Mouse (Mus musculus) NIH3T3 (cell line): ENCODE results near the gene Gm364.

Experiments
- DNase-seq: peaks from one replicate; pipeline ENCODE4 v3.0.0-alpha.2; 2012; ENCODE audit warnings: low read depth

The Gm364 gene

GRCm38 (mm10) chrX:57408769-57409168 lies at the start of gene Gm364:
Gene Gm364, plus strand, starts transcription at chrX:57409154.
- DNase-seq = no peak

GRCm38 (mm10) chrX:57359316-57359715 lies 49.6 kb upstream of the Gm364 start:
- DNase-seq = no peak

DNA sequence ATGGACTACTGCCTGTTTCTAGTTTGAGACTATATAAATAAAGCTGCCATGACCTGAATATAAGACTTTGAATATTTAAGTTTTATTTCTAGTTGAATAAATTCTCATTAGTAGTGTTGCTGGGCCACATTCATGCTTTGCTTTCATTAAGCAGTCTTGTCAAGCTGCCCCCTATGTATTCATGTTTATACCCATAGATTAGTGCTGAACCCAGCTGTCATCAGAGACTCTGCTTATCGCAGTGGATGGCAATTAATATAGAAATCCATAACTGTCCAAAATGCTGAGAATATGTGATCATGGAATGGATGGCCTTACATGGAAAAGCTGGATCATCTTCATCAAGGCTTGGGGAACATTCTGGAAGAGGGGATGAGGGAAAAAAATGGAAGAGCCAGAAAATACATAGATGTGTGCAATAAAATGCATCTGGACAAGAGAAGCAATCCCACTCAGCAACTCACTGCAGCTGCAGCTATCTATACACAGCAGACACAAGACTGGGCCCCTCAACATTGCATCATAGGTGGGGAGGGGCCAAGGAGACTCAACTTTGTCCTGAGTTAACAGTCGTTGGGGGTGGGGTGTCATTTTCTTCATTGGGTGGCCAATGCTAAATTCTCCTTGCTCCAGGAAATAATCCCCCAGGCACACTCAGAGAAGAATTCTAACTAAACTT lies 43.9 kb upstream of the Gm364 start:
- no peak for DNase-seq

- DNase-seq = no peak
These were observed 36.0 kb upstream of the Gm364 start for GRCm38 (mm10) chrX:57372965-57373364.

DNA sequence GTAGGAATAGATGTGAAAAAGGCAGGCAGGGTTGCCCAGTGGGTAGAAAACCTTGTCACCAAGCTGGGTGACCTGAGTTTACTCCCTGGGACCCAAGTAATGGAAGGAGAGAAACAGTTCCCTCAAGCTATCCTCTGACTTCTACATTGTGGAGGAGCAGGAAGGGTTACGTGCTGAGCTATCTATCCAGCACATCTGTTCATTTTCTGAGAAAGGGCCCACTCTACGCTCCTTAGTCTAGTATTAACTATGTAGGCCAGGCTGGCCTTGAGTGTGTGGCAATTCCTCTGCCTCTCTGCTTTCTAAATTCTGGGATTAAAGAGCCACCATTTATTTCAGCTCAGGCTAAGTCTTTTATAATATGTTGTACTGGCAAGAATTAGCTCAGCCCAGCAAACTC lies 35.4 kb upstream of the Gm364 start:
- DNase-seq = no peak

DNA sequence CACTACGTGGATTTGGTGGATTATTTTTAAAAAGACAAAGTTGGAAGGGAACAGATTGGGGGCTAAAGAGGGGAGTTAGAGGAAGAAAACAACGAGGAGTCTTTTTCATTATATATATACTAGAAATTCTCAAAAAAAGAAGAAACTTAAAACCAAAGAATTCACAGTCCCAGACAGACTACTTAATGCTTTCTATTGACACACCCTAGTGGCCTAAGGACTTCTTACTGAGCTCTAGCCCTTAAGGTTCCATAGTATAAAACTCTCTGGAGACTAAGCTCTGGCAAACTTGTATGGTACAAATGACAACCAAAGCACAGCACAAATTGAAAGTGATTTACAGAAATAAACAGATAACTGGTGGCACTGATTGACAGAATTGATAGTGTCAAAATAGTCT lies 34.9 kb upstream of the Gm364 start:
- no peak for DNase-seq

DNA sequence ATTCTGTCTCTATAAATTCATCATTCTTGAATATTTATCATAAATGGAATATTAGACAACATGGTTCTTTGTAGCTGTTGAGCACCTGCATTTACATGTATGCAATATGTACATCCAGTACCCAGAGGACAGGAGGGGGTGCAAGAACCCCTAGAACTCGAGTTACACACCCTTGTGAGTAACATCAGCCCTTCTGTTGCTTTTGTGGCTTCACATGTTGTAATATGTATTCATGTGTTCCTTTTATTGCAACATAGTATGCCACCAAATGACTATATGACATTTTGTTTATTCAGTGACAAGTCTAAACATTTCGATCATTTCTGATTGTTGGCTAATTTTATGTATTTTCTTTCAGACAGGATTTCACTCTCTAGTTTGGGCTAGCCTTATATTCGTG lies 31.9 kb upstream of the Gm364 start:
- DNase-seq = no peak

DNA sequence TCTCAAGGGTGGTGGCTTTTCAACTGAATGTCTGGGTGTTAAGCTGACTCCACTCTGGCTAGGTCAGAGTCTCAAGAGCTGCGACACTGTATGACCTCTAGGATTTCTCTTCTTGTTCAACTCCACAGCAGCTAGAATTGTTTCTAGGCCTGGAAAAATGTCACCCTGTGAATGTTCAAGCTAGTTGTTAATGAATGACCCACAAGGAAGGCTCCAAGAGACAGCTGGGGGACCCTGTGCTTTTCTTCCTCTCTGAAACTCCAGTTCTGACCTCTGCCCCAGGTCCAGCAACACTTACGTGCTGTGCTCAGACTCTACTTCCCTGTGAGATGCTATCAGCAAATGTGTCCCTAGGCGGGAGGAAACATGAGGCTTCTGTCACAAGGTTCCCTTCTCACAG lies 30.4 kb upstream of the Gm364 start:
- DNase-seq = no peak

DNA sequence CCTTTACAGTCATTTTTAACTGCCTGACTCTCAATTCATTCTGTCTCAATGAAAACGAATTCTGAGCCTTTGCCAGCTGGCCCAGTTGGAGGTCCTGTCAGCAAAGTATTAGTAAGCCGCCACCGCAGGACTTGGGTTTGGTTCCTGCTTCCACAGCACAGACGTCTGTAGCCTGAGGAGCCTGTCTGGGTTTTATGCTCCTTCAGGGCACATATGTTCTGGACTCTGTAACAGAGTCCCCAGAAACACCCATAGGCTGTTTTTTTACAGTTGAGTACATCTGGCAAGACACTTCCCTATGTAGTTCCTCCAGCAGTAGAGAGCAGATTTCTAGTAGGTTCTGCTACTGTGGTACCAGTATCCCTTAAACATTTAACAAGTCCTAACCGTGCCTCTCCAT lies 28.0 kb upstream of the Gm364 start:
- DNase-seq = no peak

DNA sequence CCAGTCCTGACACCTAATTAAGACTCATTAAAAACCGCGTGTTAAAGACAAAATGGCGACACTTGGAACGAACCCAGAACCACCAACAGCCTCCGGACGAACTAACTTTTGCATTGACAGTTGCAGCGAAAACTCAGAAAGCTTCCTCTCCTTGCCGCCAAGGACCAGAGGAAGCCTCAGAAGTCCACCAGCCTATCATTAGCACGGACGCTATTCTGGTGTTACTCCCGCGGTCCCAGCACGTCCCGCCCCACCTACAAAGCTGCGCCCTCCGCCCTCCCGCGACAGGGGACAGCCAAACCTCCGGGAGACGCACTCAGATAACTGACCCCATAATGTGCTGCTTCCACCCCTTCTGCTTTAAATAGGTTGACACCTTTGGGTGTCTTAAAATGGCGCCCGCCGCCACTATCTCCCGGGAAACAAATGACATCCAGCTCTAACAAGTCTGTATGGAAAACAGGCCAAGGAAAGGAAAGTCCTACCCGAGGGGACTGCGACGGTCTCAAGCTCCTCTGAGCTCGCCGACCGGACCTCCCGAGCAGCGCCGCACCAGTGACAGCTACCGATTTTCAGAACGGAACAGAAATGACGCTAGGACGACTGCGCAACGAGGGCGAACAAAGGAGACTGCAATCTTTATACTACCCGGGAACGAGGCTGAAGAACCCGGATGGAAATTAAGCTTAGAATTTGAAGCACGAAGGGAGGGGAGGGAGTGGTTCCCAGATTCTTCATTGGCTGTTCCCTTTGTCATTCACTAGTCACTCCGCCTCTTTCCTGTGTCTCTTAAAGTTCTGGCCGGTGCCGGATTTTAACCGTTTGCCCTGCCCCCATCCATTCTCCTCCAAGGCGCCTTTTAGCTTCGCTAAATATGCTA lies 16.3 kb upstream of the Gm364 start, which contains the start of gene Rbmx:
Rbmx (minus strand) TSS at position 670 of the 880 bp plus-strand sequence.
- DNase-seq = peak; percentile 93

GRCm38 (mm10) chrX:57393412-57393811 lies 15.5 kb upstream of the Gm364 start:
- DNase-seq = peak; percentile 11

GRCm38 (mm10) chrX:57401388-57401787 lies 7.6 kb upstream of the Gm364 start:
- no peak for DNase-seq

DNA sequence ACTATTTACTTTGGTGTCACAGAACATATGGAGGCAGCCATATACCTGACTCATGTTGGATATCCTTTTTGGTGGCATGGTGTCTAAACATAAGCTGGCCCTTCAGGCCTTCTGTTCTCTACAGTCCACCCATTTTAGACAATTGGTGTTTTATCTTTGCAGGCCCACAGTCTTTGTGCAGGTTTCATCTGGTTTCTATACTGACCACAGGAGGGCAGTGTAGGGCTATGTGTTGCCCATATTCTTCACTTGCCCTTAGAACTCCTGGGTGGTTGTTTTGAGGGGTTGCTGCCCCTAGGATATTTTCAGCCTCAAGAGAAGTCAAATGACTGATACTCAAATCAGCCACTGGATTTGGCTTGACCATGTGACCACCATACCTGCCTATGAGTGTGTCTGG lies 5.3 kb upstream of the Gm364 start:
- DNase-seq = peak; percentile 26

DNA sequence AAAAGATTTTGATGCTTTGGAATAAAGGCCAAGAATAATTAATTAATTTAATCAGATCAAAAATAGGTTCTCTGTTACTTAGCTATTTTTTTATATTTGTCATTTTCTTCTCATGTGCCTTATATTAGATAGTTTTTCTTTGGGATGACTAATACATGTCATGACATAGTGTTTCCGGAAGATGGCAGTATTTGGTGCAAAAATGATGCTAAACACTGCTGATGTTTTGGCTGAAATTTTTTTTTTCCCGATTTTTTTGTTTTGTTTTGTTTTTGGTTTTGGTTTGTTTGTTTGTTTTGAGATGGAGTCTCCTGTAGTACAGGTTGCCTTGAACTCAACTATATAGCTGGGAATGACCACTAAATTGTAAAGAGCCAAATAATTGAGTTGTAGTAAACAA lies 22.7 kb downstream of the Gm364 start:
- peak; percentile 49 for DNase-seq

DNA sequence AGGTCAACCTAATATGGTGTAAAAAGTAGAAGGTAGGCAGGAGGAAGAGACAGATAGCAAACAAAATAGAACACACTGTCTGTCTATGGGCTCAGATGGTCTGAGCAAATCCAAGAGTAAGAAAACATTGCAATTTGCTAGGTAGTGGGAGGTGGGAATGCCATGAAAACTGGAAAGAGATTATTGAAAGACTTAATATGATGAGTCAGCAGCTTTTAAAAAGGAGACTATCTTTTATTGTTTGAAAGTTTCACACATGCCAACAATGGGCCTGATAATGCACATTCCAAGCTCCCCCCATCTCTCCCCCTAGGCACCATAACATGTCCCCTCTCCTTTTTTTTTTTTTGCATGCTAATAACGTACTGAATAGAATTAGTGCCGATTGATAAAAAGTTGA lies 24.9 kb downstream of the Gm364 start:
- DNase-seq = no peak

- no peak for DNase-seq
These were observed 94.7 kb downstream of the Gm364 start, which contains the start of gene Gpr101 for GRCm38 (mm10) chrX:57503634-57504033. Gene Gpr101, minus strand, starts transcription at chrX:57503757.

GRCm38 (mm10) chrX:57506247-57506646 lies 97.3 kb downstream of the Gm364 start:
- no peak for DNase-seq

DNA sequence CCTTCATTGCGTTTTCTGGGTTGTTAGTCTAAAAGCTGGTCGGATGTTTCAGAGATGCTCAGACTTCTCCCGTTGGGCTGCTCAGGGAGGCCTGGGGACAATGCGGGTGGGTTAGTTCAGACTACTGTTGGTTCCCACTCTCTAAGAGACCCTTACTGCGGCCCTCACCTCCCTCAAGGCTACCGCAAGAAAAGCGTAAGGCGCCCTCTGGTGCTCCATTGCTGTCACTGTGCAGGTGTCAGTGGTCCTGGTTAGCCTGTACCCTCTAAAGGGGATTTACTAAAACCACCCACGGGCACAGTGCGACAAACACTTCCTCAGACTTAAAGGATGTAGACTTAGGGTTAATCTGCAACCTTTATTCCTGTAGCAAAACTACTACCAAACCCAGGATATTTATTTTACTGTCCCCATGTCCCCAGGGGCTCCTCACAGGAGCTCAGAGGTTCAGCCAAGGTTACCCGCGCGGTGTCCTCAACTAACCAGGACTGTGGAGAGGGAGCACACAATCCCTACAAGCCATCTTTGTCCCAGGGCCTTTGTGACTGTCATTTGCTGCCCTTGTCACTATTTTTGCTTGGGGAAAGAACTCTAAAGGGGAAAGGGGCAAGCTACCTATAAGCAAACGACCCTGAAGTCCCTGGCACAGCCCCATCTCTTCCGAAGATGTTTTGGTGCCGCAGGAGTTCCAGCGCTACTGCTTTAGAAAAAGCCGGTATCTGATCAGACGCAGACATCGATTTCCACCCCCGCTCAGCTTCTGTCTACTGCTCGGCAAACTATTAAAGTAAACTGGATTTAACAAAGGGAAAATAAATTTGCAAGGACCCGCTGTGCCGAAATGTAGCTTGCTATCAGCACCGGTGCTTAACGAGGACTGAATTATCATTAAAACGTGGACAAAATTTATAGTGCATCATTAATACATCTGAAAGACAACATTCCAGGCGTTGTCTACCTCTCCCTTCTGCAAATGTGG lies 112.5 kb downstream of the Gm364 start:
- DNase-seq = no peak
